Mouse (Mus musculus): Measurements from ENCODE around the gene Sox10. TPM values are rescaled to one million over a fixed set of nuclear protein-coding genes. Genes with fewer than 3 reads are reported as not detected.

The Sox10 gene
- polyA plus RNA-seq (2015; fragmentation: Nextera tagmentation; extraction: Ambion mirVana) = 7.9 and 8.2 TPM in 2 replicates

- H3K27me3 ChIP-seq (replicated peaks) = peaks cover 67% of the 10 kb centered on the region
- ATAC-seq = no peak
- peak within 1 kb of the TSS; percentile 13; the same call in 1 of the 2 replicates for H3K27ac ChIP-seq
- no peaks in the 10 kb centered on the region for H3K36me3 ChIP-seq
- H3K9ac ChIP-seq = no peak within 1 kb of the TSS
- H3K4me2 ChIP-seq (replicated peaks) = 0 out of 2 replicates have a peak within 1 kb of the TSS, but pooled peaks have one; percentile 9
- H3K4me3 ChIP-seq (replicated peaks) = 0 out of 2 replicates have a peak within 1 kb of the TSS, but pooled peaks have one; percentile 15
- H3K4me1 ChIP-seq (replicated peaks) = 0 out of 2 replicates have a peak, but pooled peaks cover 8% of the 10 kb centered on the region
- WGBS = 42% methylated on average over 5 of the region's 5 CpGs
- no peaks in the 10 kb centered on the region for H3K9me3 ChIP-seq
Measured at GRCm38 (mm10) chr15:79165140-79165539, at the start of gene Sox10. Gene Sox10 (minus strand): TSS chr15:79165240.

- H3K36me3 ChIP-seq = no peaks in the 10 kb centered on the region
- no peak overlapping the region for H3K4me2 ChIP-seq (replicated peaks)
- no peaks in the 10 kb centered on the region for H3K27me3 ChIP-seq (replicated peaks)
- WGBS = 72% methylated on average over 6 of the region's 6 CpGs
- no peak overlapping the region for H3K9ac ChIP-seq
- no peaks in the 10 kb centered on the region for H3K9me3 ChIP-seq
- ATAC-seq = no peak
- no peak overlapping the region for H3K27ac ChIP-seq
- H3K4me1 ChIP-seq (replicated peaks) = no peaks in the 10 kb centered on the region
- H3K4me3 ChIP-seq (replicated peaks) = no peak overlapping the region
Measured at GRCm38 (mm10) chr15:79213591-79213990, 48.6 kb upstream of the Sox10 start.

DNA sequence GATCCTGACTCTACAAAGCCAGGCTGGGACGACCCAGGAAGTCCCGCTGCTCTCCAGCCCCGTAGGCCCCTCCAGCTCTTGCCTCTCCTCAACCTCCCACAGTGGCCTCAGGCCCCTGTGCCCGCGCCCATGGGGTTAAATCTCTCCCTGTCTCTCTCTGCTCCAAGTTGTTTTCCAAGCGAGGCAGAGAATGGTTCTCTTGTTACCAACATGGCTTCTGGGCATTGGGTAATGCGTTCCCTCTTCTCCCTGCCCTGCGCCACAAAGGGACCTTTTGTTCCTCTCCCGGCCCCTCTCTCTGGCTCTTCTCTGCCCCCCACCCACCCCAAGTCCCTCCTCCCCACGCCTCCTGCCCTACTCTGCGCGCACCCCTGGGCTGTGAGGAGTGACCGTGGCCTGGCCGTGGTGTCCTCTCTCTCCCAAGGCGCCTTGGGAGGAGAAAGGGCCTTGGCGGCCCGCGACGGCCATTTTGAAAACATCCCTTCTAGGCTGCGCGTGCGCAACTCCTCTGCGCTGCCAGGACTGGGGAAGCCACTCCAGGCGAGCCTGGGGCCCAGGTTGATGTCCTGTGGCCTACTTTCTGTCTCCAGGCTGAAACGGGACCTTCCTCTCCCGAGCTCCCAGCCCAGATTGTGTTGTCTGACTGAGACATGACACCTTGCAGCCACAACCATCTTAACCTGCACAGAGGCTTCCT lies 47.9 kb upstream of the Sox10 start:
- Histone ChIP-seq H3K4me2 (replicated peaks) (no peak overlapping the region), H3K36me3 (no peaks in the 10 kb centered on the region), H3K27me3 (replicated peaks) (no peaks in the 10 kb centered on the region), H3K9me3 (no peaks in the 10 kb centered on the region), H3K4me1 (replicated peaks) (no peaks in the 10 kb centered on the region), H3K9ac (no peak overlapping the region), H3K27ac (no peak overlapping the region), H3K4me3 (replicated peaks) (no peak overlapping the region)
- ATAC-seq = peak; percentile 56
- WGBS = 81% methylated on average over 26 of the region's 26 CpGs

DNA sequence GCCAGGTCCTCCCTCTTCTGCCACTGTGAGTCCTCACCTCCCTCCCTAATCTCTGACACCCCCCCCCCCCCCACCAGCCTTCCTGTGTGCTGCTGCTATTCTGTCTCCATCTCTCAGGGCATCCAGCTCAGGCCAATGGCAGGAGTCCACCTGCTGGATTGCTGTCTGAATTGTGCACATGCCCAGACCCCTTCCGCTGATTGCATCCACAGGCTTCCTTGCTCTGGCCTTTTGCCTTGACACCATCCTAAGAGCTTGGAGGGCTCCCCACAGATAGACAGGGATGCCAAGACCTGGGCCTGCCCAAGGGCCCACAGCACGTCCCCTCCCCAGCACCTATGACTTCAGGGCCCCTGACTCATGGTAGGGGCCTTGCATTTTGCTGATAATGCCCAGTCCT lies 45.3 kb upstream of the Sox10 start:
- Histone ChIP-seq H3K36me3 (no peaks in the 10 kb centered on the region), H3K4me3 (replicated peaks) (no peak overlapping the region), H3K9ac (no peak overlapping the region), H3K27me3 (replicated peaks) (no peaks in the 10 kb centered on the region), H3K4me2 (replicated peaks) (no peak overlapping the region), H3K9me3 (no peaks in the 10 kb centered on the region), H3K4me1 (replicated peaks) (no peaks in the 10 kb centered on the region), H3K27ac (no peak overlapping the region)
- WGBS = 64% methylated on average over 2 of the region's 2 CpGs
- no peak for ATAC-seq

- Histone ChIP-seq H3K4me3 (replicated peaks) (no peak overlapping the region), H3K36me3 (no peaks in the 10 kb centered on the region), H3K9ac (no peak overlapping the region), H3K27me3 (replicated peaks) (no peaks in the 10 kb centered on the region), H3K27ac (no peak overlapping the region), H3K4me2 (replicated peaks) (no peak overlapping the region), H3K9me3 (no peaks in the 10 kb centered on the region), H3K4me1 (replicated peaks) (no peaks in the 10 kb centered on the region)
- ATAC-seq = no peak
- WGBS = 65% methylated on average over 27 of the region's 27 CpGs
Measured at GRCm38 (mm10) chr15:79208758-79209439, 43.9 kb upstream of the Sox10 start.

GRCm38 (mm10) chr15:79208211-79208610 lies 43.2 kb upstream of the Sox10 start:
- H3K4me1 ChIP-seq (replicated peaks) = no peaks in the 10 kb centered on the region
- 68% methylated on average over 6 of the region's 6 CpGs for WGBS

DNA sequence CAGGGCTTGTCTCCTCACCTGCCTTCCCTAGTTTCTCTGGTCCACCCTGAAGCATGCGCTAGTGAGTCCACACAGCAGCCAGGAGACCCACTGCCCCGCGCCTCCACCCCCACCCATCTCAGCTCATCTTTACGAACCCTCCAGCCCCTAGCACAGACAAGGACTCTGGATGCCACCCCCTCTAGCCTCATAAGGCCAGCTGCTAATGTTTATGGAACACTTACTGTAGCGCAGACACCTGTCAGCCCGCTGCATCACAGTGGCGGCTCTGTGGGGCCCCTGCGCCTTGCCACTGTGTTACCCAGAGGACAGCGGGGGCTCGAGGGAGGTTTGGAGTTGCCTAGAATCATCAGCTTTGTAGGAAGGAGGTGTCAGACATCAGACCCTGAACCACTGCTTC lies 37.5 kb upstream of the Sox10 start:
- H3K4me1 ChIP-seq (replicated peaks) = 0 out of 2 replicates have a peak, but pooled peaks cover 7% of the 10 kb centered on the region
- no peak for ATAC-seq
- WGBS = 15% methylated on average over 10 of the region's 10 CpGs
- H3K36me3 ChIP-seq = no peaks in the 10 kb centered on the region
- no peaks in the 10 kb centered on the region for H3K27me3 ChIP-seq (replicated peaks)
- no peak overlapping the region for H3K4me3 ChIP-seq (replicated peaks)
- H3K9me3 ChIP-seq = no peaks in the 10 kb centered on the region
- H3K27ac ChIP-seq = no peak overlapping the region
- 0 out of 2 replicates have a peak overlapping the region, but pooled peaks have one; percentile 6 for H3K4me2 ChIP-seq (replicated peaks)
- H3K9ac ChIP-seq = no peak overlapping the region

More at GRCm38 (mm10) chr15:79208211-79208610, 43.2 kb upstream of the Sox10 start:
- H3K4me2 ChIP-seq (replicated peaks) = no peak overlapping the region
- no peak overlapping the region for H3K9ac ChIP-seq
- no peaks in the 10 kb centered on the region for H3K9me3 ChIP-seq
- H3K27ac ChIP-seq = no peak overlapping the region
- no peaks in the 10 kb centered on the region for H3K36me3 ChIP-seq
- no peaks in the 10 kb centered on the region for H3K27me3 ChIP-seq (replicated peaks)
- ATAC-seq = no peak
- no peak overlapping the region for H3K4me3 ChIP-seq (replicated peaks)

- no peak overlapping the region for H3K9ac ChIP-seq
- H3K4me1 ChIP-seq (replicated peaks) = 0 out of 2 replicates have a peak, but pooled peaks cover 7% of the 10 kb centered on the region
- no peak overlapping the region for H3K4me2 ChIP-seq (replicated peaks)
- no peaks in the 10 kb centered on the region for H3K27me3 ChIP-seq (replicated peaks)
- 24% methylated on average over 13 of the region's 13 CpGs for WGBS
- ATAC-seq = peak; percentile 56; the same call in 1 of the 2 replicates
- H3K27ac ChIP-seq = no peak overlapping the region
- H3K9me3 ChIP-seq = no peaks in the 10 kb centered on the region
- H3K36me3 ChIP-seq = no peaks in the 10 kb centered on the region
- no peak overlapping the region for H3K4me3 ChIP-seq (replicated peaks)
Measured at GRCm38 (mm10) chr15:79201491-79202150, 36.6 kb upstream of the Sox10 start.

DNA sequence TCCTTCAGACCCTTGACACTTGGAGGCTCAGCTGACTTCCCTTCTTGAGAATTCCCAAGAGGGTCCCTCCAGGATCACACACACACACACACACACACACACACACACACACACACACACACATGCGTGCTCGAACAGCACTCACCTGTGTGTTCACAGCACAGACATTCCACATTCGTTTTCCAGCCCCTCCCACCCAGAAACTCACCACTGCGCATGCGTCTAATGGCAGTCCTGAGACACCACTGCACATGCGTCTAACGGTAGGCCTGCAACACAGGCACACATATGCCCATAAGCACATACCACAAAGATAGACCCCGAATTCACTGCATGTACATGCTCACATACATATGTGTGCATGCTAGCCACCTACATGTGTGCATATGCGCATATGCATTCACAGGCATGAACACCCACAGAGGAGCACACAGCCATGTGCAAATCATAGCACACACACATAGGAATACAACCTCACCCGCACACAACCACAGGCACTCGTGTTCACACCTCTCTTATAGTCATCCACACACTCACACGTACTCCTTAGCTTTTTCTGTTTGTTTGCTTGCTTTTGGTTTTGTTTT lies 34.4 kb upstream of the Sox10 start:
- H3K36me3 ChIP-seq = no peaks in the 10 kb centered on the region
- ATAC-seq = no peak
- no peak overlapping the region for H3K4me2 ChIP-seq (replicated peaks)
- H3K9me3 ChIP-seq = no peaks in the 10 kb centered on the region
- H3K4me3 ChIP-seq (replicated peaks) = no peak overlapping the region
- no peaks in the 10 kb centered on the region for H3K27me3 ChIP-seq (replicated peaks)
- 90% methylated on average over 12 of the region's 12 CpGs for WGBS
- H3K9ac ChIP-seq = no peak overlapping the region
- 0 out of 2 replicates have a peak, but pooled peaks cover 7% of the 10 kb centered on the region for H3K4me1 ChIP-seq (replicated peaks)
- no peak overlapping the region for H3K27ac ChIP-seq

DNA sequence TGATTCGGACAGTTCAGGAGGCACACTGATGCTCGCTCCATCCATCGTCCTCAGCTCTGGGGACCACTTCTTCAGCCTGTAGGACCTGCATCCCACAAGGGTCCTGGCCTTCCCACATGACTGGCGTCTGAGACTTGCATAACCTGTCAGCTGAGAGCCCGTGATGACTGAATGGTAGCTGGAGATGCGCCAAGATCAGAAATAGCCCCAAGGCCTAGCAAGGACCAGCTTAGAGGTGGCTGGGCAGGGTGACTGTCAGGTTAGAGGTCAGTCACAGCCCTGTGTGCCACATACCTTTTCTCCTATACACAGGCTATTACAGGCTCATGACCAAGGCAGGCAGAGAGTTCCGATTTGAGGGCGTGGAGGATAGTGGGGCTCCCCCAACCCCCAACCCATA lies 30.5 kb upstream of the Sox10 start:
- Histone ChIP-seq H3K36me3 (no peaks in the 10 kb centered on the region), H3K4me1 (replicated peaks) (0 out of 2 replicates have a peak, but pooled peaks cover 11% of the 10 kb centered on the region), H3K4me2 (replicated peaks) (no peak overlapping the region), H3K27ac (no peak overlapping the region), H3K4me3 (replicated peaks) (no peak overlapping the region), H3K27me3 (replicated peaks) (no peaks in the 10 kb centered on the region), H3K9me3 (no peaks in the 10 kb centered on the region), H3K9ac (no peak overlapping the region)
- ATAC-seq = no peak
- WGBS = 79% methylated on average over 8 of the region's 8 CpGs

DNA sequence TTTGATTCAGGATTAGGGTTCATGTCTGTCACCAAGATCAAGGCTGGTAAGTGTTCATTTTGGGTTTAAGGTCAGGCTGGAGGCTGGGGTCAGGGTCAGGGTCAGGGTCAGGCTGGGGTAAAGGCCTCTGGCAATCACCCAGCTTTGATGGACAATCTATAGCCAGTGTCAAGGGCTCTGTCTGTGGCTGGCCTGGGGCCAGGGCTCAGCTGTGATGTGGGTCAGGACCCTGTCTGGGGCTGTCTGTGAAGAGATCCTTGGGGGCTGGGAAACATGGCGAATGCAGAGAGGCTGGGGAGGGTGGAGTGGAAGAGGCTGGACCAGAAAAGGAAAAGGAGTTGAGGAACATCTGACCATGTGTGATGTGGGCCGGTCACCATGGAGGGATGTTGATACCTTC lies 29.9 kb upstream of the Sox10 start:
- WGBS = 72% methylated on average over 2 of the region's 2 CpGs
- ATAC-seq = no peak

DNA sequence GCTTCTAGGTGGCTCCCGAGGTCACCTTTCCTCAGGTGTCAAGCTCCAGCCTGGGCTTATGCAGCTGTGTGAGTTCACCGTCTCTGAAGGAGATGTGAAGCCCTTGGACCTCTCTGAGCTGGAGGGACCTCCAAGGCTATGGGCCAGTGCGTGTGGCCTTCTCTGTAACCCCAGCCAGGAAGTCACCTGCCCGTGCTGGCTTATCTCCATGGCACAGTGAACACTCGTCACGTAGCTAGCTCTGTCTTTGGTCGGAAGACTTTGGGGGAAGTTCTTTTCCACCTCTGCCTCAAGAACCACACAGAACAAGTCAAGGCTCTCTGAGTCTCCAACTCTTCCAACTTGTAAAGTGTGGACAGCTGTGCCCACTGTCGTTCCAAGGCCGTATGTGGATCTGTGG lies 29.0 kb upstream of the Sox10 start:
- Histone ChIP-seq H3K9me3 (no peaks in the 10 kb centered on the region), H3K4me1 (replicated peaks) (0 out of 2 replicates have a peak, but pooled peaks cover 11% of the 10 kb centered on the region), H3K27me3 (replicated peaks) (no peaks in the 10 kb centered on the region), H3K27ac (peak overlapping the region; percentile 15; the same call in 1 of the 2 replicates), H3K4me3 (replicated peaks) (no peak overlapping the region), H3K4me2 (replicated peaks) (no peak overlapping the region), H3K36me3 (no peaks in the 10 kb centered on the region), H3K9ac (no peak overlapping the region)
- WGBS = 74% methylated on average over 9 of the region's 9 CpGs
- ATAC-seq = no peak

More for the DNA sequence above, 29.9 kb upstream of the Sox10 start:
- no peaks in the 10 kb centered on the region for H3K9me3 ChIP-seq
- H3K4me1 ChIP-seq (replicated peaks) = 0 out of 2 replicates have a peak, but pooled peaks cover 11% of the 10 kb centered on the region
- H3K4me2 ChIP-seq (replicated peaks) = no peak overlapping the region
- H3K9ac ChIP-seq = no peak overlapping the region
- H3K4me3 ChIP-seq (replicated peaks) = no peak overlapping the region
- no peaks in the 10 kb centered on the region for H3K36me3 ChIP-seq
- no peaks in the 10 kb centered on the region for H3K27me3 ChIP-seq (replicated peaks)
- H3K27ac ChIP-seq = no peak overlapping the region

Measured in intestine, embryonic 15.5 days (tissue).